Mouse (Mus musculus) myocyte (in vitro differentiated cells): ENCODE results near the gene Tmub2. TPM values are rescaled to one million over a fixed set of nuclear protein-coding genes. Genes with fewer than 3 reads are reported as not detected.

Experiments
- H3K27me3 ChIP-seq: one replicate; pipeline ENCODE4 v1.6.1; 2011; ENCODE audit not compliant: control insufficient read depth, insufficient read depth, insufficient read length
- H3K36me3 ChIP-seq: one replicate; pipeline ENCODE4 v1.6.1; 2011; ENCODE audit not compliant: control insufficient read depth, insufficient read depth
- H3K4me2 ChIP-seq: one replicate; pipeline ENCODE4 v1.6.1; 2011; ENCODE audit warnings: low read depth, control low read depth
- H3K4me3 ChIP-seq: one replicate; pipeline ENCODE4 v1.5.1; 2011; ENCODE audit warnings: mild to moderate bottlenecking, control low read depth, moderate library complexity
- H3K79me2 ChIP-seq: one replicate; pipeline ENCODE4 v1.6.1; 2011; ENCODE audit not compliant: control insufficient read depth, insufficient read depth
- H3ac ChIP-seq: one replicate; pipeline ENCODE4 v1.6.1; 2011; ENCODE audit not compliant: control insufficient read depth, insufficient read length
- CEBPB ChIP-seq: IDR thresholded peaks from 2 replicates; pipeline ENCODE4 v1.6.1; 2011; ENCODE audit warnings: mild to moderate bottlenecking, moderate library complexity; ENCODE audit not compliant: poor library complexity, insufficient read depth, severe bottlenecking
- E2F4 ChIP-seq: IDR thresholded peaks from one replicate; pipeline ENCODE4 v1.6.1; 2011; ENCODE audit warnings: mild to moderate bottlenecking, control low read depth, moderate library complexity; ENCODE audit not compliant: insufficient read depth
- MAX ChIP-seq: IDR thresholded peaks from one replicate; pipeline ENCODE4 v1.6.1; 2011; ENCODE audit warnings: low read depth, mild to moderate bottlenecking, control low read depth
- MYOD1 ChIP-seq, 3 experiments: IDR thresholded peaks; one replicate each; pipeline ENCODE4 v1.6.1; 2011; ENCODE audit warnings: control low read depth in 2 of 3, low read depth in 2 of 3, mild to moderate bottlenecking in 2 of 3, moderate library complexity in 1 of 3; ENCODE audit not compliant: insufficient read length in 2 of 3, control insufficient read depth in 1 of 3
- MYOG ChIP-seq, 3 experiments: IDR thresholded peaks; one replicate each; pipeline ENCODE4 v1.6.1; 2011; ENCODE audit warnings: control low read depth in 2 of 3, low read depth in 2 of 3, mild to moderate bottlenecking in 2 of 3; ENCODE audit not compliant: insufficient read length in 2 of 3, control insufficient read depth in 1 of 3, insufficient read depth in 1 of 3
- POLR2A ChIP-seq: IDR thresholded peaks from one replicate; pipeline ENCODE4 v1.6.1; 2011; ENCODE audit warnings: low read depth, mild to moderate bottlenecking, control low read depth, moderate library complexity; ENCODE audit not compliant: insufficient read length
- POLR2AphosphoS2 ChIP-seq: IDR thresholded peaks from one replicate; pipeline ENCODE4 v1.6.1; 2011; ENCODE audit warnings: low read depth, control low read depth; ENCODE audit not compliant: insufficient read length
- REST ChIP-seq: IDR thresholded peaks from one replicate; pipeline ENCODE4 v1.6.1; 2011; ENCODE audit warnings: mild to moderate bottlenecking, control low read depth, moderate library complexity; ENCODE audit not compliant: insufficient read depth, insufficient read length
- SRF ChIP-seq: IDR thresholded peaks from one replicate; pipeline ENCODE4 v1.6.1; 2011; ENCODE audit warnings: low read depth; ENCODE audit not compliant: control insufficient read depth, insufficient read length
- TCF12 ChIP-seq: IDR thresholded peaks from one replicate; pipeline ENCODE4 v1.6.1; 2011; ENCODE audit warnings: mild to moderate bottlenecking, control low read depth; ENCODE audit not compliant: poor library complexity, insufficient read depth, severe bottlenecking
- TCF3 ChIP-seq: IDR thresholded peaks from one replicate; pipeline ENCODE4 v1.6.1; 2011; ENCODE audit warnings: low read depth, control low read depth; ENCODE audit not compliant: insufficient read length
- USF1 ChIP-seq: IDR thresholded peaks from one replicate; pipeline ENCODE4 v1.6.1; 2011; ENCODE audit warnings: low read depth, mild to moderate bottlenecking, control low read depth, moderate library complexity
- polyA plus RNA-seq: library from polyadenylated mRNA; unstranded; fragments of >200 nt; fragmentation: generic; extraction: Trizol; gene quantifications from one replicate; pipeline ENCODE4 v1.2.1, GENCODE M21; 2012; ENCODE audit warnings: missing spikeins

Tmub2 gene
- polyA plus RNA-seq, 1 experiment: 39.5 TPM

- H3K4me3 ChIP-seq: no peak overlapping the region
- H3K36me3 ChIP-seq: peaks cover 6% of the 10 kb centered on the region
- no peaks in the 10 kb centered on the region for H3K27me3 ChIP-seq
- no peaks in the 10 kb centered on the region for H3K79me2 ChIP-seq
- H3ac ChIP-seq: no peak overlapping the region
- H3K4me2 ChIP-seq: no peak overlapping the region
- no peak for TF ChIP-seq MYOD1 (IDR thresholded peaks at IDR 0.05; ENCODE audit: control insufficient read depth in 1 of 3, insufficient read length in 2 of 3, low read depth in 2 of 3)
- no peak for TF ChIP-seq E2F4
- TF ChIP-seq SRF: no peak
- TF ChIP-seq MAX: no peak
Measured at GRCm38 (mm10) chr11:102304141-102304540, 19.4 kb downstream of the Tmub2 start.

- Histone ChIP-seq H3K4me3 (no peak overlapping the region), H3K27me3 (no peaks in the 10 kb centered on the region), H3K79me2 (no peaks in the 10 kb centered on the region), H3ac (no peak overlapping the region), H3K4me2 (no peak overlapping the region), H3K36me3 (peaks cover 6% of the 10 kb centered on the region)
- TF ChIP-seq POLR2AphosphoS2 (peak; percentile 67), MAX (no peak)
Measured at GRCm38 (mm10) chr11:102305359-102305758, 20.6 kb downstream of the Tmub2 start.

GRCm38 (mm10) chr11:102308104-102308503, 23.4 kb downstream of the Tmub2 start:
- peaks cover 10% of the 10 kb centered on the region for H3K36me3 ChIP-seq
- no peak overlapping the region for H3ac ChIP-seq
- H3K4me2 ChIP-seq: no peak overlapping the region
- H3K79me2 ChIP-seq: no peaks in the 10 kb centered on the region
- H3K27me3 ChIP-seq: no peaks in the 10 kb centered on the region
- TF ChIP-seq USF1 (no peak), REST (no peak), TCF3 (no peak), POLR2AphosphoS2 (no peak), MYOD1 (IDR thresholded peaks at IDR 0.05; ENCODE audit: control insufficient read depth in 1 of 3, insufficient read length in 2 of 3, low read depth in 2 of 3) (no peak), CEBPB (no peak), POLR2A (no peak), MAX (no peak), E2F4 (no peak), SRF (no peak), TCF12 (no peak), MYOG (IDR thresholded peaks at IDR 0.05; ENCODE audit: control insufficient read depth in 1 of 3, insufficient read depth in 1 of 3, insufficient read length in 2 of 3, low read depth in 2 of 3) (no peak)
- no peak overlapping the region for H3K4me3 ChIP-seq

- H3K36me3 ChIP-seq: peaks cover 14% of the 10 kb centered on the region
- H3ac ChIP-seq: no peak overlapping the region
- TF ChIP-seq POLR2AphosphoS2 (peak; percentile 91), TCF12 (no peak), TCF3 (no peak), POLR2A (peak; percentile 46), MYOD1 (IDR thresholded peaks at IDR 0.05; ENCODE audit: control insufficient read depth in 1 of 3, insufficient read length in 2 of 3, low read depth in 2 of 3) (no peak), USF1 (no peak)
- no peaks in the 10 kb centered on the region for H3K27me3 ChIP-seq
- H3K4me2 ChIP-seq: peak overlapping the region; percentile 83
- no peaks in the 10 kb centered on the region for H3K79me2 ChIP-seq
- peak overlapping the region; percentile 18 for H3K4me3 ChIP-seq
Measured at GRCm38 (mm10) chr11:102308979-102309378, 24.2 kb downstream of the Tmub2 start.

GRCm38 (mm10) chr11:102309821-102310617, 25.3 kb downstream of the Tmub2 start:
- H3K4me2 ChIP-seq: peak overlapping the region; percentile 83
- peak overlapping the region; percentile 18 for H3K4me3 ChIP-seq

More at GRCm38 (mm10) chr11:102309821-102310617, 25.3 kb downstream of the Tmub2 start:
- H3ac ChIP-seq: no peak overlapping the region
- peak; percentile 35 for TF ChIP-seq POLR2AphosphoS2
- no peak for TF ChIP-seq MAX
- H3K79me2 ChIP-seq: peaks cover 4% of the 10 kb centered on the region
- peaks cover 19% of the 10 kb centered on the region for H3K36me3 ChIP-seq
- no peaks in the 10 kb centered on the region for H3K27me3 ChIP-seq
